Mouse (Mus musculus): ENCODE data around the gene Clic6.

Clic6 gene

GRCm38 (mm10) chr16:92485436-92485835 is at the start of gene Clic6:
TSS of gene Clic6 (plus strand) at chr16:92485736.
- no peak for DNase-seq (ENCODE audit: low spot score in 2 of 2)

- no peak for DNase-seq (ENCODE audit: low spot score in 2 of 2)
These were observed 45.8 kb upstream of the Clic6 start for GRCm38 (mm10) chr16:92439775-92440174.

GRCm38 (mm10) chr16:92440229-92440628 is 45.3 kb upstream of the Clic6 start:
- no peak for DNase-seq (ENCODE audit: low spot score in 2 of 2)

- DNase-seq (ENCODE audit: low spot score in 2 of 2), result no peak
These were observed 44.3 kb upstream of the Clic6 start for GRCm38 (mm10) chr16:92441203-92441602.

GRCm38 (mm10) chr16:92442150-92442549 is 43.4 kb upstream of the Clic6 start:
- DNase-seq (ENCODE audit: low spot score in 2 of 2), result no peak

GRCm38 (mm10) chr16:92442946-92443345 is 42.6 kb upstream of the Clic6 start:
- DNase-seq (ENCODE audit: low spot score in 2 of 2), result no peak

GRCm38 (mm10) chr16:92443644-92444113 is 41.9 kb upstream of the Clic6 start:
- no peak for DNase-seq (ENCODE audit: low spot score in 2 of 2)

- DNase-seq (ENCODE audit: low spot score in 2 of 2), result no peak
These were observed 40.2 kb upstream of the Clic6 start for GRCm38 (mm10) chr16:92445377-92445776.

GRCm38 (mm10) chr16:92449080-92449479 is 36.5 kb upstream of the Clic6 start:
- no peak for DNase-seq (ENCODE audit: low spot score in 2 of 2)

- no peak for DNase-seq (ENCODE audit: low spot score in 2 of 2)
These were observed 35.2 kb upstream of the Clic6 start for GRCm38 (mm10) chr16:92450331-92450730.

GRCm38 (mm10) chr16:92451516-92452072 is 33.9 kb upstream of the Clic6 start:
- DNase-seq (ENCODE audit: low spot score in 2 of 2), result no peak

GRCm38 (mm10) chr16:92452609-92453008 is 32.9 kb upstream of the Clic6 start:
- no peak for DNase-seq (ENCODE audit: low spot score in 2 of 2)

GRCm38 (mm10) chr16:92454002-92454401 is 31.5 kb upstream of the Clic6 start:
- no peak for DNase-seq (ENCODE audit: low spot score in 2 of 2)

GRCm38 (mm10) chr16:92454495-92454894 is 31.0 kb upstream of the Clic6 start:
- DNase-seq (ENCODE audit: low spot score in 2 of 2), result no peak

- no peak for DNase-seq (ENCODE audit: low spot score in 2 of 2)
These were observed 30.0 kb upstream of the Clic6 start for GRCm38 (mm10) chr16:92455488-92455887.

- DNase-seq (ENCODE audit: low spot score in 2 of 2), result no peak
These were observed 29.6 kb upstream of the Clic6 start for GRCm38 (mm10) chr16:92455969-92456368.

GRCm38 (mm10) chr16:92457594-92457993 is 27.9 kb upstream of the Clic6 start:
- DNase-seq (ENCODE audit: low spot score in 2 of 2), result peak; percentile 36 to 78

- DNase-seq (ENCODE audit: low spot score in 2 of 2), result no peak
These were observed 24.1 kb upstream of the Clic6 start for GRCm38 (mm10) chr16:92461412-92461811.

- no peak for DNase-seq (ENCODE audit: low spot score in 2 of 2)
These were observed 21.1 kb upstream of the Clic6 start for GRCm38 (mm10) chr16:92464390-92464972.

- no peak for DNase-seq (ENCODE audit: low spot score in 2 of 2)
These were observed 20.3 kb upstream of the Clic6 start for GRCm38 (mm10) chr16:92465226-92465625.

GRCm38 (mm10) chr16:92465642-92466526 is 19.7 kb upstream of the Clic6 start:
- DNase-seq (ENCODE audit: low spot score in 2 of 2), result peak; percentile 95

- no peak for DNase-seq (ENCODE audit: low spot score in 2 of 2)
These were observed 18.5 kb upstream of the Clic6 start for GRCm38 (mm10) chr16:92467041-92467440.

GRCm38 (mm10) chr16:92468459-92468858 is 17.1 kb upstream of the Clic6 start:
- no peak for DNase-seq (ENCODE audit: low spot score in 2 of 2)

Data from spleen, postnatal 4 days (tissue).